Mouse (Mus musculus): Measurements from ENCODE around the gene Pdgfra.
A peak's percentile ranks its signal among the peaks of the same experiment; 100 is the strongest.

Gene Pdgfra

GRCm38 (mm10) chr5:75214520-75214919, 62.4 kb downstream of the Pdgfra start:
- peak; percentile 61 to 63 for DNase-seq

GRCm38 (mm10) chr5:75214929-75215328, 62.8 kb downstream of the Pdgfra start:
- DNase-seq, result no peak

- peak; percentile 23 to 29 for DNase-seq
Measured at GRCm38 (mm10) chr5:75215678-75216256, 63.7 kb downstream of the Pdgfra start.

- no peak for DNase-seq
Measured at GRCm38 (mm10) chr5:75221610-75222009, 69.5 kb downstream of the Pdgfra start.

GRCm38 (mm10) chr5:75222491-75223265, 70.6 kb downstream of the Pdgfra start:
- DNase-seq, result peak; percentile 24 to 41

- DNase-seq, result peak; percentile 64 to 66
Measured at GRCm38 (mm10) chr5:75238363-75238762, 86.3 kb downstream of the Pdgfra start.

- no peak for DNase-seq
Measured at GRCm38 (mm10) chr5:75238928-75239777, 87.1 kb downstream of the Pdgfra start.

- peak; percentile 49 to 70 for DNase-seq
Measured at GRCm38 (mm10) chr5:75247070-75247740, 95.1 kb downstream of the Pdgfra start.
